Comparison of ENCODE assay signal across 13 mouse cellular contexts in the genomic region with DNA sequence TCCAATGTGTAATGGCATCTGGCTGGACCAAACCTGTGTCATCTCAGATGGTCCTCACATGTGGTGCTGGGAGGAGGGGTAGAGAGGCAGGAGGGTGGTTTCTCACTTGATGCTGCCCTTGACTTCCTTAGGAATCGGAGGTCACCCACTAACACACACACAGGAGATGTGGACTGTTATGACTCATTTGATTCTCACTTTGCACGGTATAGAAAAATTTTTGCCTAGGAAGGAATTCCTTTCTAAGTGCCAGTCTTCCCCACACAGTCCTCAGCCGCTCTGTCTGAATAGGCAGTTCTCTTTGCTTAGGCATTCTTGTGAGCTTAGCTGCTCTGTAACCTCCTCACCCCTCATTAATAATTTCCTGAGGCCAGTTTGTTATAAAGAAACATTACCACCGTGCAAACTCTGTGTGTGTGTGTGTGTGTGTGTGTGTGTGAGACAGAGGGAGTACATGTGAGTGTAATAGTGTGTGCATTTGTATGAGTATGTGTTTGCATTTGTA. TPM values are rescaled to one million over a fixed set of nuclear protein-coding genes. Genes with fewer than 3 reads are reported as not detected.
A peak's percentile ranks its signal among the peaks of the same experiment; 100 is the strongest.
DNase-seq lines count a peak whose midpoint lies in the region; ATAC-seq lines count a peak whose summit lies in the region.
"Had no signal": no experiment of that assay in that cellular context is flagged by ENCODE, and none has a peak within 500 bp of the region (broad histone marks: within the 10 kb centered on the region; RNA-seq: fewer than 3 reads in every experiment).

No protein-coding gene starts in this region.

- no peak overlapping the region for H3K4me2 ChIP-seq in limb, embryonic 11.5 days (ENCODE audit: low read depth, severe bottlenecking)
- no peak overlapping the region for H3K4me2 ChIP-seq in midbrain, embryonic 14.5 days (ENCODE audit: low read length)
- no peak overlapping the region for H3K4me2 ChIP-seq in liver, embryonic 12.5 days
- H3K4me2 ChIP-seq: heart, embryonic 11.5 days had no signal

- WGBS in limb, embryonic 11.5 days: 38% methylated on average over 4 of the region's 4 CpGs
- 47% methylated on average over 4 of the region's 4 CpGs for WGBS in limb, embryonic 10.5 days
- WGBS in midbrain, embryonic 14.5 days: 42% methylated on average over 4 of the region's 4 CpGs
- 48% methylated on average over 4 of the region's 4 CpGs for WGBS in liver, embryonic 12.5 days (ENCODE audit: insufficient replicate concordance)

- H3K4me3 ChIP-seq in limb, embryonic 11.5 days (ENCODE audit: low read depth, low read length): no peak overlapping the region
- H3K4me3 ChIP-seq in limb, embryonic 10.5 days: no peak overlapping the region
- H3K4me3 ChIP-seq in midbrain, embryonic 14.5 days (replicated peaks; ENCODE audit: low read depth, low read length): no peak overlapping the region
- H3K4me3 ChIP-seq in liver, embryonic 12.5 days: no peak overlapping the region
- H3K4me3 ChIP-seq: erythroblast, embryonic 14.5 days; left cerebral cortex, adult 2 months had no signal

- no peak for DNase-seq in limb, embryonic 11.5 days (ENCODE audit: low spot score)
- no peak for DNase-seq in limb, embryonic 10.5 days (ENCODE audit: low spot score)
- DNase-seq in R1 (ENCODE audit: low read depth, low spot score): peak; percentile 40
- DNase-seq in kidney, adult 8-10 months: peak; percentile 50 to 70
- DNase-seq in midbrain, embryonic 14.5 days: peak; percentile 24
- DNase-seq in adrenal gland, postnatal 36 days: no peak
- DNase-seq in left cerebral cortex, adult 9 months (ENCODE audit: low spot score in 2 of 2): no peak
- DNase-seq: thymus, postnatal 14 days had no signal

- H3K27ac ChIP-seq in limb, embryonic 11.5 days (replicated peaks; ENCODE audit: low read depth, low read length): no peak overlapping the region
- H3K27ac ChIP-seq in limb, embryonic 10.5 days: no peak overlapping the region; the same call in 1 of the 2 replicates
- H3K27ac ChIP-seq in midbrain, embryonic 14.5 days (replicated peaks; ENCODE audit: low read depth, low read length): no peak overlapping the region
- H3K27ac ChIP-seq in liver, embryonic 12.5 days: no peak overlapping the region
- H3K27ac ChIP-seq: left cerebral cortex, adult 2 months had no signal

- peaks cover 5% of the 10 kb centered on the region; the same call in 1 of the 2 replicates for H3K4me1 ChIP-seq in limb, embryonic 11.5 days (ENCODE audit: control insufficient read depth, insufficient read depth, low read length)
- peaks cover 19% of the 10 kb centered on the region for H3K4me1 ChIP-seq in limb, embryonic 10.5 days
- H3K4me1 ChIP-seq in midbrain, embryonic 14.5 days (ENCODE audit: control insufficient read depth, insufficient read depth, low read length): no peaks in the 10 kb centered on the region; the same call in 1 of the 2 replicates
- H3K4me1 ChIP-seq in liver, embryonic 12.5 days: no peaks in the 10 kb centered on the region

- H3K9me3 ChIP-seq in limb, embryonic 11.5 days (ENCODE audit: control insufficient read depth, low read length): no peaks in the 10 kb centered on the region
- H3K9me3 ChIP-seq in limb, embryonic 10.5 days (replicated peaks): no peaks in the 10 kb centered on the region
- no peaks in the 10 kb centered on the region for H3K9me3 ChIP-seq in midbrain, embryonic 14.5 days (ENCODE audit: control insufficient read depth, low read length)
- H3K9me3 ChIP-seq in liver, embryonic 12.5 days (replicated peaks): no peaks in the 10 kb centered on the region

- no peaks in the 10 kb centered on the region for H3K36me3 ChIP-seq in limb, embryonic 11.5 days (ENCODE audit: control insufficient read depth, insufficient read depth, low read length)
- 0 out of 2 replicates have a peak, but pooled peaks cover 2% of the 10 kb centered on the region for H3K36me3 ChIP-seq in limb, embryonic 10.5 days
- H3K36me3 ChIP-seq in midbrain, embryonic 14.5 days (ENCODE audit: control insufficient read depth, insufficient read depth, low read length): no peaks in the 10 kb centered on the region
- no peaks in the 10 kb centered on the region for H3K36me3 ChIP-seq in liver, embryonic 12.5 days

- no peaks in the 10 kb centered on the region for H3K27me3 ChIP-seq in limb, embryonic 11.5 days (ENCODE audit: control insufficient read depth, insufficient read depth, low read length)
- H3K27me3 ChIP-seq in limb, embryonic 10.5 days (ENCODE audit: low read depth, poor library complexity, severe bottlenecking): no peaks in the 10 kb centered on the region
- no peaks in the 10 kb centered on the region for H3K27me3 ChIP-seq in midbrain, embryonic 14.5 days (ENCODE audit: control insufficient read depth, insufficient read depth, low read length)
- H3K27me3 ChIP-seq in liver, embryonic 12.5 days (replicated peaks): no peaks in the 10 kb centered on the region

- ATAC-seq in limb, embryonic 11.5 days (ENCODE audit: insufficient number of reproducible peaks, low FRiP score, low TSS enrichment, low read depth): peak; percentile 65; the same call in 1 of the 2 replicates
- ATAC-seq in midbrain, embryonic 14.5 days (ENCODE audit: low FRiP score, low TSS enrichment): peak; percentile 34; the same call in 1 of the 2 replicates
- no peak for ATAC-seq in liver, embryonic 12.5 days

- no peak overlapping the region for H3K9ac ChIP-seq in limb, embryonic 11.5 days (ENCODE audit: low read length)
- no peak overlapping the region for H3K9ac ChIP-seq in midbrain, embryonic 14.5 days (replicated peaks; ENCODE audit: low read length)
- H3K9ac ChIP-seq in liver, embryonic 12.5 days: no peak overlapping the region

RNA-seq across cellular contexts. Expression of a gene that starts 22.4 kb away (rescaled TPM):
- 69.8 and 77.5 TPM in 2 replicates for polyA plus RNA-seq in limb, embryonic 11.5 days (2014; fragmentation: Nextera tagmentation; extraction: Ambion mirVana)
- polyA plus RNA-seq in limb, embryonic 10.5 days (2016; fragmentation: Nextera tagmentation; extraction: Ambion mirVana): 47.0 and 58.8 TPM in 2 replicates
- polyA plus RNA-seq in midbrain, embryonic 14.5 days (2014; fragmentation: Nextera tagmentation; extraction: Ambion mirVana): 5.4 and 6.3 TPM in 2 replicates
- polyA plus RNA-seq in liver, embryonic 12.5 days (2016; fragmentation: Nextera tagmentation; extraction: Ambion mirVana): 2.8 and 2.9 TPM in 2 replicates
- total RNA-seq in adrenal gland, postnatal 36 days (2021): 10 to 100 TPM in 1 of 2 experiments, 1 to 10 TPM in 1; 9.6 to 10.0 TPM
- total RNA-seq: megakaryocyte, adult 5-6 weeks had no signal
- polyA plus RNA-seq: erythroblast, embryonic 14.5 days had no signal

Comparison
In these comparisons a context has a peak if more than half of its experiments do, and no peak if none do; other contexts are left out.
1. DNase-seq: peak in R1 (single experiment), kidney, adult 8-10 months (2 of 2) and midbrain, embryonic 14.5 days (single experiment); none in limb, embryonic 11.5 days (single experiment), limb, embryonic 10.5 days (single experiment), adrenal gland, postnatal 36 days (0 of 2) and left cerebral cortex, adult 9 months (0 of 2).